Mouse (Mus musculus) liver, postnatal 0 days (tissue): ENCODE results near the gene Atg16l1. TPM values are rescaled to one million over a fixed set of nuclear protein-coding genes. Genes with fewer than 3 reads are reported as not detected.

Experiments used
- ATAC-seq: fragments of 200-750 bp; cut with Nextera tagmentation; 2 replicates; pipeline ENCODE4 v1.8.0; 2017; ENCODE audit warnings: mild to moderate bottlenecking, moderate library complexity
- DNase-seq: peaks from one replicate; pipeline ENCODE4 v3.0.0-alpha.2; 2016
- H3K27ac ChIP-seq: fragments of 300-500 bp; sonication (generic); 2 replicates; pipeline ENCODE4 v1.5.1; 2014; ENCODE audit warnings: antibody characterized with exemption, moderate library complexity, mild to moderate bottlenecking, low read depth
- H3K27me3 ChIP-seq: fragments of 300-500 bp; sonication (generic); 2 replicates; pipeline ENCODE4 v1.6.1; 2014; ENCODE audit warnings: low read length, control low read depth, mixed read lengths; ENCODE audit not compliant: insufficient read depth
- H3K36me3 ChIP-seq: fragments of 300-500 bp; sonication (generic); replicated peaks from 2 replicates; pipeline ENCODE4 v1.6.1; 2014; ENCODE audit warnings: mild to moderate bottlenecking, control low read depth, low read length, moderate library complexity, mixed read lengths; ENCODE audit not compliant: insufficient read depth
- H3K4me1 ChIP-seq: fragments of 300-500 bp; sonication (generic); 2 replicates; pipeline ENCODE4 v1.6.1; 2014; ENCODE audit warnings: antibody characterized with exemption, mild to moderate bottlenecking, control low read depth; ENCODE audit not compliant: insufficient read depth
- H3K4me2 ChIP-seq: fragments of 300-500 bp; sonication (generic); 2 replicates; pipeline ENCODE4 v1.6.1; 2014; ENCODE audit warnings: low read depth, mild to moderate bottlenecking, low read length, moderate library complexity, mixed read lengths
- H3K4me3 ChIP-seq: fragments of 300-500 bp; sonication (generic); 2 replicates; pipeline ENCODE4 v1.5.1; 2014; ENCODE audit warnings: low read depth, low read length
- H3K9ac ChIP-seq: fragments of 300-500 bp; sonication (generic); replicated peaks from 2 replicates; pipeline ENCODE4 v1.6.1; 2014; ENCODE audit warnings: mild to moderate bottlenecking, moderate library complexity
- H3K9me3 ChIP-seq: fragments of 300-500 bp; sonication (generic); 2 replicates; pipeline ENCODE4 v1.6.1; 2016; ENCODE audit warnings: mild to moderate bottlenecking, control low read depth, low read length, mixed read lengths
- CTCF ChIP-seq: sonication (generic); IDR thresholded peaks from 2 replicates; pipeline ENCODE4 v1.5.1; 2016; ENCODE audit warnings: antibody characterized with exemption, low read depth
- EP300 ChIP-seq: IDR thresholded peaks from 2 replicates; pipeline ENCODE4 v1.6.1; 2016; ENCODE audit warnings: antibody characterized with exemption, low read depth, mild to moderate bottlenecking
- WGBS: fragments of 180-500 bp; shearing (Covaris S2); extraction: QIAGEN DNeasy Blood & Tissue Kit; methylation state at CpG from one replicate; pipeline ENCODE4 v1.1.7; 2014; ENCODE audit not compliant: insufficient replicate concordance; 5-methylcytosine and 5-hydroxymethylcytosine counted together
- polyA plus RNA-seq: library from polyadenylated mRNA; unstranded; fragments of >200 nt; fragmentation: Nextera tagmentation; extraction: Ambion mirVana; gene quantifications from 2 replicates; pipeline ENCODE4 v1.2.1, GENCODE M21; 2015

The Atg16l1 gene
- polyA plus RNA-seq, 1 experiment from 2014 or later: 18.6 TPM

DNA sequence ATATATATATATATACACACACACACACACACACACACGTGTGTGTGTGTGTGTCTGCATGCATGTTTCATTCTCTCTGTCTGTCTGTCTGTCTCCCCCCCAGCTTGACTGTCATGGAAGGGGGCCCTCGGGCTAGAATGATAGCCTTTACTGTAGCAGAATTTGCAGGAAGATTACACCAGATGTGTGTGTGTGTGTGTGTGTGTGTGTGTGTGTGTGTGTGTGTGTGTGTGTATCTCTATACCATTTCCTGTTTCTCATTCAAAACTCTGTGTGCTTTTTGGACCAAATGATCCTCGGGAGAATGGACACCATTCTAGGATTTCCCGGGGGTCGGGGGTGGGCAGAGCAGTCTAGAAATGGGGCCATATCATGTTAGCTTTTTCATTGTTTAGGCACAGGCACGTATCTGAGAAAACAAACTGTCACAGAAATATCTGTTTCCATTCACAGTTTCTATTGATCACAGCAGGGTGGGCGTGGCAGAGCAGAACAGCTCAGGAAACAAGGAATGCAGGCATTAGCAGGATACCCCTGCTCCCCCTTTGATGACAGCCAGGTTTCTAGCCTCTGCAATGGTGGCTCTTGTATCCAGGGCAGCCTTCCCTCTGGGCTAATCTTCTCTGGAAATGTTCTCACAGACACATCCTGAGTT is 73.4 kb downstream of the Atg16l1 start:
- Histone ChIP-seq H3K36me3 (no peaks in the 10 kb centered on the region), H3K9ac (no peak overlapping the region), H3K9me3 (no peaks in the 10 kb centered on the region), H3K27me3 (no peaks in the 10 kb centered on the region), H3K4me1 (peaks cover 16% of the 10 kb centered on the region), H3K27ac (peak overlapping the region; percentile 86), H3K4me2 (peak overlapping the region; percentile 26; the same call in 1 of the 2 replicates), H3K4me3 (no peak overlapping the region)
- WGBS: 33% methylated on average over 7 of the region's 7 CpGs
- peak; percentile 26 for DNase-seq
- TF ChIP-seq CTCF (no peak), EP300 (no peak)
- 0 out of 2 replicates have a peak, but pooled peaks have one; percentile 1 for ATAC-seq

DNA sequence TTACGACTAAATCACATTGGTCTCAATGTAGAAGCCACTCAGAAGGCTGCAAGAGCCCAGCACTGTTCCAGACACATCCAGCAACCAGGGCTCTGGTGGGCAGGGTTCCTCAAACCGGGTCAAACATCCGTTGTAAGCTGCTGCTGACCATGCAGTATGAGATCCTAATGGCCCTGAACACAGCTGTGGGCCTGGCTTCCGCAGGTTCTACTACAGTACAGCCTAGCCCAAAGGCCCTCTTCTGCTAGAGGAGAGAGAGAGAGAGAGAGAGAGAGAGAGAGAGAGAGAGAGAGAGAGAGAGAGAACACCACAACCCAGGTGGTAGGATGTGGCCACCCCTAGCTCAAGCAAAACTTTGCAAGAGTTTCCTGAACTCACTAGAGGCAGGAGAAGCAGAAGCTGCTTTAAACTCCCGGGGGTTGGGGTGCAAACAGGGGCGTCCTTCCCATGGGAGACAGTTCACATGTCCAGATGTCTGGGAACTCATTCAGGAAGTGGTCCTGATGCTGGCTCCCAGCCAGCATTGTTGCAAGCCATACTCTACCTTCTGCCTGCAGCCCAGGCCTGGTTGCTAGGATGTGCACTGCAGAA is 74.0 kb downstream of the Atg16l1 start:
- Histone ChIP-seq H3K9me3 (no peaks in the 10 kb centered on the region), H3K9ac (no peak overlapping the region), H3K4me2 (peak overlapping the region; percentile 26; the same call in 1 of the 2 replicates), H3K4me1 (peaks cover 16% of the 10 kb centered on the region), H3K4me3 (no peak overlapping the region), H3K27ac (peak overlapping the region; percentile 86), H3K36me3 (no peaks in the 10 kb centered on the region), H3K27me3 (no peaks in the 10 kb centered on the region)
- DNase-seq (peak; percentile 36), ATAC-seq (peak; percentile 60)
- WGBS: 24% methylated on average over 6 of the region's 6 CpGs
- TF ChIP-seq EP300: no peak
- no peak for TF ChIP-seq CTCF

DNA sequence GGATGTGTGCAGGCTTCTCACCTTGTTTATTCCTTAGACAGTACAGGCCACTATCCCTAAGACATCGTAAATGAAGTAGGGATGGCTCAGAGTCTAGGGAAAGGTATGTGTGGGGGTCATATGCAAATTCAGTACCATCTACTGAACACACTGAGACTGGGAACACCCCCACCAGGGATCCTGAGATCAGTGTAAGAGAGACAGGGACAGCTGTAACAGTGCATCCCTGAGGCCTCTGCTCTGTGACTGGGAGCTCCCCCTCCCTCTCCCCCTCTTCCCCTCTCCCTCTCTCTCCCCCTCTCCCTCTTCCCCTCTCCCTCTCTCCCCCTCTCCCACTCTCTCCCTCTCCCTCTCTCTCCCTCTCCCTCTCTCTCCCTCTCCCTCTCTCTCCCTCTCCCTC is 80.8 kb downstream of the Atg16l1 start:
- Histone ChIP-seq H3K27me3 (no peaks in the 10 kb centered on the region), H3K4me3 (no peak overlapping the region), H3K4me2 (no peak overlapping the region), H3K9ac (no peak overlapping the region), H3K36me3 (no peaks in the 10 kb centered on the region), H3K4me1 (no peaks in the 10 kb centered on the region), H3K27ac (no peak overlapping the region), H3K9me3 (no peaks in the 10 kb centered on the region)
- WGBS: 87% methylated on average over 1 of the region's 1 CpGs
- TF ChIP-seq CTCF (no peak), EP300 (no peak)
- ATAC-seq: no peak
- no peak for DNase-seq

DNA sequence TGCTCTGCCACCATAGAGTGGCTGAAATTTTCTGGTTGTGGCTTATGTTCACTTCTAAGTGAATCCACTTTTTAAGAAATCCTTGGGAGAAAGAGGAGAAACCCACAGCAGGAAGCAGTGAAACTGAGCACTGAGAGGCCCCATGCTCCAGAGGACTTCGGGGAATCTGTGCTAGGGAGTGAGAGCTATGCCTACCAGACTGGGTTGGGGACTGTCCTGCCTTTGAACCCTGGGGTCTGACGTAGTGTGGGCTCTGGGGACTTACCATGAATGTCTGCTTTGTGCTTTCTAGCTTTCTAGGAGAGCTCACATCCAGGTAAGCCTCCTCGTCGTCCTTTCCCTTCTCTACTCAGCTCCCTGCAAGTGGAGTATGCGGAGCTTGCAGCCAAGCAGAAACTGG is 81.3 kb downstream of the Atg16l1 start:
- Histone ChIP-seq H3K4me2 (no peak overlapping the region), H3K4me1 (no peaks in the 10 kb centered on the region), H3K9me3 (no peaks in the 10 kb centered on the region), H3K9ac (no peak overlapping the region), H3K36me3 (no peaks in the 10 kb centered on the region), H3K27me3 (no peaks in the 10 kb centered on the region), H3K27ac (no peak overlapping the region), H3K4me3 (no peak overlapping the region)
- DNase-seq (no peak), ATAC-seq (no peak)
- WGBS: 73% methylated on average over 5 of the region's 5 CpGs
- no peak for TF ChIP-seq EP300
- TF ChIP-seq CTCF: no peak

DNA sequence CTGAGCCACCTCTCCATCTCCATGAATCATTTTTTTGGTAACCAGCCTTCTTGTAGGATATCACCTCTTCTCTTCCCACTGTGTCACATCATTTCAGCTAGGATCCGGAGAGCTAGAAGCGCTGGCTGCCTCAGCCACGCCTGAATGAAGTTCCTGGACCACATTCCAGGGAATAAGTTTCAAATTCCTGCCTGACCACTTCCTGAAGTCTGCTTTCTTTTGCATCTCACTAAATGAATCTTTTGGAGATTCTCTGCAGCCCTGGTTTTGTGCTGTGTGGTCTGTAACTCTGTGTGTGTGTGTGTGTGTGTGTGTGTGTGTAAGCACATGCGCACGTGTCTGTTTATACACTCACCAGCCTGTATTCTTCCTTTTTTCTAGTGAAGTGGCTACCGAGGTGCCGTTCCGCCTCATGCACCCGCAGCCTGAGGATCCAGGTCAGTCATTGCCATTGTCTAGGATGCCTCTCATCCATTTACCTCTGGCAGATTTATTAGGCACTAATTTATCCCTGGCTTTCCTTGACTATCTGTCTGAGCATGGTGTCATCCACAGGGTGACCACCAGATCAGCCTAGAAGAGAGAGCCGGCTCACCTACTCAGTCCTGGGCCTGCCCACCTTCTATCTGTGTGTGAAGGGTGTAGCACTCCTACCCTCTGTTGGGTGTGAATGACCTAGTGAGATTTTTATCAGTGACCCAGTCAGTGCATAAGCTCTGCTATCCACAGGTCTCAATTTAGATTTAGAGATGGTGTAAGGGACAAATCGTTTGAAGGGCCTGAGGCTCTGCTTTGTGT is 84.9 kb downstream of the Atg16l1 start:
- Histone ChIP-seq H3K4me3 (no peak overlapping the region), H3K4me2 (no peak overlapping the region), H3K4me1 (no peaks in the 10 kb centered on the region), H3K9ac (no peak overlapping the region), H3K27me3 (no peaks in the 10 kb centered on the region), H3K27ac (no peak overlapping the region), H3K9me3 (no peaks in the 10 kb centered on the region), H3K36me3 (no peaks in the 10 kb centered on the region)
- no peak for ATAC-seq
- TF ChIP-seq CTCF (no peak), EP300 (no peak)
- DNase-seq: no peak
- WGBS: 65% methylated on average over 11 of the region's 11 CpGs

Other genes starting within 250 kb of the Atg16l1 start
- 0.54 and 0.67 TPM in 2 replicates for gene Neu2, start 246.0 kb upstream of the Atg16l1 start, polyA plus RNA-seq
- 5.6 and 7.9 TPM in 2 replicates for gene Ngef, start 182.0 kb upstream of the Atg16l1 start, polyA plus RNA-seq
- gene Inpp5d, start 135.6 kb upstream of the Atg16l1 start, polyA plus RNA-seq: 11.3 and 13.3 TPM in 2 replicates
- gene Sag, start 47.8 kb downstream of the Atg16l1 start, polyA plus RNA-seq: 0.17 and 0.42 TPM in 2 replicates
- 8.3 and 9.1 TPM in 2 replicates for gene Dgkd, start 97.4 kb downstream of the Atg16l1 start, polyA plus RNA-seq